Mouse (Mus musculus) left cerebral cortex, postnatal 25 days (tissue): ENCODE results near the gene Lin7b. TPM values are rescaled to one million over a fixed set of nuclear protein-coding genes. Genes with fewer than 3 reads are reported as not detected.

Experiments
- DNase-seq, 2 experiments: peaks; one replicate each; pipeline ENCODE4 v3.0.0; 2022; ENCODE audit warnings: low spot score in 2 of 2, mixed read lengths in 1 of 2
- intact Hi-C: fragments of 180-260 bp; cut with DNase I; formaldehyde crosslinking; loops from one replicate; pipeline ENCODE4 v1.15.1; 2025
- total RNA-seq, 2 experiments: library from RNA; stranded (reverse); gene quantifications; 2 replicates each; pipeline ENCODE4 v1.2.3; 2021

Lin7b gene
- total RNA-seq, 2 experiments from 2014 or later, result 170 to 176 TPM

DNA sequence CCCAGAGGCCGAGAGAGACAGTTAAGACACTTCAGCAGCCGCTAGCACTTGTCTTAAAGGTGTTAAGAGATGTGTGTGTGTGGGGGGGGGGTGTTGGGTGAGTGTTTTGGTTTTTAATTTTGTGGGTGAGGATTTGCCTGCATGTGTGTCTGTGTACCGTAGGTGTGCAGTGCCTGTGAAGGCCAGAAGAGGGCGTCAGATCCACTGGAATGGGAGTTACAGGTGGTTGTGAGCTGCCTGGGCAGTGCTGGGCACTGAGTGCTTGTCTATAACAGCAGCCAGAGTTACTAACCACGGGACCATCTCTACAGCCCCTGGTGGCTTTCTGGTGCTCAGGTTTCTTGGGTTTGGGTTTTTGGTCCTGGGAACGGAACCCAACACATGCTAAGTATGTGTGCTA, 38.9 kb downstream of the Lin7b start:
- intact Hi-C loops, result no loop called here
- no peak for DNase-seq

DNA sequence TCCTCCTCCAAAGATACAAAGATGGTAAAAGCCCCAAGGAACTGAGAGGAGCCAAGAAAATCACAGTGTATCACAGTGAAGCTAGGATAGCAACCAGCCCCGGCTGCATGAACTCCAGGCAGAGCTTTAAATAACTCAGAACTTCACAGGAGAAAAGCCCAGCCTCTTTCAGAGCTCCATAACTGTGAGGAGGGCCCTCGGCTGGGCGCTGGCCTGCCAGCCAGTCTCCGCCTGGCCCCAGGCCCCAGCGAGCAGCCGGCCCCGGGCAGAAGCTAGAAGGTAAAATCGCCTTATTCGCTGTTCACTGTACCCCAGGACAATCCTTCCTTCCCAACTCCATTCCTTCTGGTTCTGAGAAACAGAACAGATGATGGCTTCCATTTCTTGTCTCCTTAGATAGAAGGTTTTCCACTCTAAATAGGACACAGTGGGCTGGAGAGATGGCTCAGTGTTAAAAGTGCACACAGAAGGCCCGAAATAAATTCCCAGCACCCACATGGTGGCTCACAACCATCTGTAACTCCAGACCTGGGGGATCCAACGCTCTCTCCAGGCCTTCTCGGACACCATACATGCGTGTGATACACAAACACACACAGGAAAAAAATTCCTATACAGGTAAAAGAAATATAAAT, 41.4 kb downstream of the Lin7b start:
- intact Hi-C loops, result no loop called here
- DNase-seq, result peak in 1 of 2 experiments; percentile 77

DNA sequence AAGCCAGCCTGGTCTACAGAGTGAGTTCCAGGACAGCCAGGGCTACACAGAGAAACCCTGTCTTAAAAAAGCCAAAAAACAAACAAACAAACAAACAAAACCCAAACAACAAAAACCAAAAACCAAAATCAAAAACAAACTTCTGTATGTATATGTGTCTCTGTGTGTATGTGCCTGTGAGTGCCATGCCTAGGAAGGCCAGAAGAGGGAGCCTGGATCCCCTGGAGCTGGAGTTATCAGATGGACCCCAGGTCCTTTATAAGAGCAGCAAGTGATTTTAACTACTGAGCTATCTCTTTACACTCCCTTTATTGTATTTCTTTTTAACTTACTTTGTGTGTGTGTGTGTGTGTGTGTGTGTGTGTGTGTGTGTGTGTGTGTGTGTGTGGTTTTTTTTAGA, 44.6 kb downstream of the Lin7b start:
- intact Hi-C loops, result no loop called here
- no peak for DNase-seq

DNA sequence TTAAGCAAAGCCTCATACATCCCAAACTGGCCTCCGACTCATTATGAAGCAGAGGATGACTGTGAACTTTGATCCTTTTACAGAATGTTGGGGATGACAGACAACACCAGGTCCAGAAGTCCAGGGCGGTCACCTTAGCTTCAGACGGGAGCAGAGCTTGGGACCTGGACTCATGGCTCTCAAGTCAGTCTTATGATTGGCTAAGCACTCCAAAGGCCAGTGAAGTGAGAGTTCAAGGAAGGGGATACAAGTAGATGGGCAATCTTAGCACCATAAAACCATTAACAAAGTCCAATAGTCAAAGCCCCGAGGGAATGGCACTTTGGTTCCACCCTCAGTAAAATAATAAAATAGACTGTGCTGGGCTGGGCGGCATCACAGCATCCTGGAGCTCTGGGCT, 47.3 kb downstream of the Lin7b start:
- DNase-seq, result no peak
- intact Hi-C loops, result no loop called here

DNA sequence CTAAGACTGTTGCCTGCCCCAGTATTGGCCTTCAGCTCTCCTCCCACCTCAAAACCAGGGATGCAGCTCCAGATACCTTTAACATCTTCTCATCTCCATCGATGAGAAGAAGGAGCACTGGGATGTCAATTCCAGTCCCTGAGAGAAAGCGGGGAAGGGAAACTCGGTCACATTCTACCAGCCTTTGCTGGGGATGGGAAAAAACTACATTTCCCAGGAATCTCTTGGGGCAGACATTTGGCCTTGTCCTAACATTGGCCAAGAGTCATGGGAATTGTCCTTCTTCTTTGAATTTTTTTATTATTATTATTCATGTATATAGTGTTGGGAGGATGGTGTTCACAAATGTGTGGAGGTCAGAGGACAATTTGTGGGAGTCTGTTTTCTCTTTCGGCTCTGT, 48.1 kb downstream of the Lin7b start:
- intact Hi-C loops, result no loop called here
- DNase-seq, result no peak

Other genes starting within 250 kb of the Lin7b start
- gene Rps11, start 246.1 kb downstream of the Lin7b start, total RNA-seq, result 100 to 1,000 TPM; 410 to 413 TPM
- 100 to 1,000 TPM; 630 to 639 TPM for gene Rpl13a, start 241.8 kb downstream of the Lin7b start, total RNA-seq
- not detected for gene Gm45713, start 234.4 kb downstream of the Lin7b start, total RNA-seq
- 1 to 10 TPM; 3.3 to 5.4 TPM for gene Flt3l, start 234.2 kb downstream of the Lin7b start, total RNA-seq
- gene Pih1d1, start 216.3 kb downstream of the Lin7b start, total RNA-seq, result 10 to 100 TPM; 45.8 to 49.3 TPM
- 10 to 100 TPM; 13.6 to 14.1 TPM for gene Aldh16a1, start 216.0 kb downstream of the Lin7b start, total RNA-seq
- 1,000 to 10,000 TPM; 1,365 to 1,520 TPM for gene Slc17a7, start 206.6 kb downstream of the Lin7b start, total RNA-seq
- gene Gfy, start 191.0 kb downstream of the Lin7b start, total RNA-seq, result under 1 TPM in 1 of 2 experiments, not detected in 1; 0.18 TPM
- not detected for gene Pth2, start 189.6 kb downstream of the Lin7b start, total RNA-seq
- gene Ccdc155, start 165.7 kb downstream of the Lin7b start, total RNA-seq, result 1 to 10 TPM; 5.2 to 5.3 TPM
- gene Dkkl1, start 158.4 kb downstream of the Lin7b start, total RNA-seq, result 10 to 100 TPM; 25.1 to 29.2 TPM
- 1 to 10 TPM; 2.8 to 5.5 TPM for gene Tead2, start 154.8 kb downstream of the Lin7b start, total RNA-seq
- 1 to 10 TPM; 2.5 to 4.4 TPM for gene Cd37, start 131.5 kb downstream of the Lin7b start, total RNA-seq
- gene Slc6a16, start 129.5 kb downstream of the Lin7b start, total RNA-seq, result 1 to 10 TPM; 1.6 to 1.9 TPM
- under 1 TPM in 1 of 2 experiments, not detected in 1; 0.23 TPM for gene Slc6a21, start 93.1 kb downstream of the Lin7b start, total RNA-seq
- 10 to 100 TPM; 13.2 to 24.9 TPM for gene Trpm4, start 36.8 kb downstream of the Lin7b start, total RNA-seq
- under 1 TPM; 0.23 to 0.94 TPM for gene Hrc, start 35.3 kb downstream of the Lin7b start, total RNA-seq
- 100 to 1,000 TPM; 151 to 152 TPM for gene Ppfia3, start 3.6 kb downstream of the Lin7b start, total RNA-seq
- 100 to 1,000 TPM; 341 to 386 TPM for gene Snrnp70, start 25.2 kb upstream of the Lin7b start, total RNA-seq
- not detected for gene Kcna7, start 35.1 kb upstream of the Lin7b start, total RNA-seq
- gene Ntf5, start 43.1 kb upstream of the Lin7b start, total RNA-seq, result under 1 TPM in 1 of 2 experiments, not detected in 1; 0.16 TPM
- not detected for gene Lhb, start 50.2 kb upstream of the Lin7b start, total RNA-seq
- gene Gys1, start 64.3 kb upstream of the Lin7b start, total RNA-seq, result 10 to 100 TPM; 15.7 to 16.5 TPM
- gene Ruvbl2, start 67.5 kb upstream of the Lin7b start, total RNA-seq, result 10 to 100 TPM; 30.4 to 33.0 TPM
- 100 to 1,000 TPM; 207 to 225 TPM for gene Ftl1, start 89.3 kb upstream of the Lin7b start, total RNA-seq
- 10 to 100 TPM; 67.0 to 69.8 TPM for gene Bax, start 96.3 kb upstream of the Lin7b start, total RNA-seq
- gene Tulp2, start 111.3 kb upstream of the Lin7b start, total RNA-seq, result not detected
- gene Gm45808, start 116.2 kb upstream of the Lin7b start, total RNA-seq, result under 1 TPM in 1 of 2 experiments, not detected in 1; 0.73 TPM
- gene Dhdh, start 118.2 kb upstream of the Lin7b start, total RNA-seq, result 1 to 10 TPM; 2.7 to 4.0 TPM
- gene Nucb1, start 139.8 kb upstream of the Lin7b start, total RNA-seq, result 100 to 1,000 TPM; 103 to 105 TPM
- 10 to 100 TPM; 22.0 to 22.2 TPM for gene Ppp1r15a, start 155.7 kb upstream of the Lin7b start, total RNA-seq
- gene Plekha4, start 155.7 kb upstream of the Lin7b start, total RNA-seq, result 1 to 10 TPM; 1.2 to 2.7 TPM
- gene Hsd17b14, start 184.3 kb upstream of the Lin7b start, total RNA-seq, result under 1 TPM in 1 of 2 experiments, not detected in 1; 0.25 TPM
- 10 to 100 TPM; 23.0 to 23.6 TPM for gene Bcat2, start 199.6 kb upstream of the Lin7b start, total RNA-seq
- not detected for gene Fgf21, start 244.9 kb upstream of the Lin7b start, total RNA-seq
- under 1 TPM in 1 of 2 experiments, not detected in 1; 0.21 TPM for gene Fut1, start 246.7 kb upstream of the Lin7b start, total RNA-seq